In genomic region chr5:36135874-36136542, GRCm38 (mm10) we compare ENCODE assay signal across 11 mouse cellular contexts.
A peak's percentile ranks its signal among the peaks of the same experiment; 100 is the strongest.
DNase-seq lines count a peak whose midpoint lies in the region; ATAC-seq and TF ChIP-seq lines count a peak whose summit lies in the region.
"Had no signal": no experiment of that assay in that cellular context is flagged by ENCODE, and none has a peak within 500 bp of the region (broad histone marks: within the 10 kb centered on the region; RNA-seq: fewer than 3 reads in every experiment).

No protein-coding gene starts in this region.

- no peak overlapping the region for H3K27ac ChIP-seq in lung, embryonic 14.5 days (ENCODE audit: low read depth)
- no peak overlapping the region for H3K27ac ChIP-seq in midbrain, postnatal 0 days (ENCODE audit: low read depth, low read length)
- H3K27ac ChIP-seq: left cerebral cortex, adult 2 months; liver, embryonic 15.5 days had no signal

- H3K27me3 ChIP-seq in lung, embryonic 14.5 days (ENCODE audit: insufficient read depth, low read length), result no peaks in the 10 kb centered on the region
- H3K27me3 ChIP-seq in midbrain, postnatal 0 days (ENCODE audit: insufficient read depth, low read length), result no peaks in the 10 kb centered on the region
- H3K27me3 ChIP-seq: liver, embryonic 15.5 days had no signal

- no peaks in the 10 kb centered on the region for H3K9me3 ChIP-seq in lung, embryonic 14.5 days (ENCODE audit: low read depth, low read length)
- no peaks in the 10 kb centered on the region for H3K9me3 ChIP-seq in midbrain, postnatal 0 days (ENCODE audit: low read length)
- H3K9me3 ChIP-seq: liver, embryonic 15.5 days had no signal

- no peak overlapping the region for H3K9ac ChIP-seq in lung, embryonic 14.5 days
- H3K9ac ChIP-seq in midbrain, postnatal 0 days (replicated peaks; ENCODE audit: low read length, poor library complexity, severe bottlenecking), result no peak overlapping the region
- H3K9ac ChIP-seq: liver, embryonic 15.5 days had no signal

- H3K36me3 ChIP-seq in lung, embryonic 14.5 days (ENCODE audit: insufficient read depth), result no peaks in the 10 kb centered on the region
- no peaks in the 10 kb centered on the region for H3K36me3 ChIP-seq in midbrain, postnatal 0 days (ENCODE audit: insufficient read depth, low read length)
- H3K36me3 ChIP-seq: liver, embryonic 15.5 days had no signal

- WGBS in lung, embryonic 14.5 days, result 73% methylated on average over 3 of the region's 3 CpGs
- 90% methylated on average over 3 of the region's 3 CpGs for WGBS in midbrain, postnatal 0 days

- ATAC-seq in lung, embryonic 14.5 days (ENCODE audit: insufficient read depth), result no peak
- ATAC-seq in midbrain, postnatal 0 days (ENCODE audit: low FRiP score), result no peak
- no peak for ATAC-seq in activated CD4-positive, CD25-positive, alpha-beta regulatory T cell, adult 4 months

- DNase-seq in lung, embryonic 14.5 days, result no peak
- DNase-seq in lung, postnatal 36 days, result no peak
- DNase-seq in CD4-positive helper T cell, adult 2 months (ENCODE audit: low read depth, low spot score), result peak; percentile 12
- peak; percentile 29 for DNase-seq in ZHBTc4 (ENCODE audit: low read depth, low spot score)
- no peak for DNase-seq in midbrain, postnatal 0 days (ENCODE audit: low spot score)
- DNase-seq in c-Kit-positive CD71-positive TER-119-positive erythroid progenitor cells, embryonic 14.5 days (ENCODE audit: low spot score), result no peak
- DNase-seq: cerebellum, adult 9-11 months had no signal

- H3K4me3 ChIP-seq in lung, embryonic 14.5 days (ENCODE audit: low read depth, low read length), result no peak overlapping the region
- no peak overlapping the region for H3K4me3 ChIP-seq in midbrain, postnatal 0 days (ENCODE audit: low read depth, low read length)
- H3K4me3 ChIP-seq: left cerebral cortex, adult 2 months; liver, embryonic 15.5 days; myocyte had no signal

- TF ChIP-seq CTCF in lung, embryonic 14.5 days (IDR thresholded peaks at IDR 0.05; ENCODE audit: low read depth), result peak; percentile 28
- TF ChIP-seq CTCF in midbrain, postnatal 0 days (IDR thresholded peaks at IDR 0.05), result peak; percentile 39; the same call in 1 of the 2 replicates

- 0 out of 2 replicates have a peak, but pooled peaks cover under 1% of the 10 kb centered on the region for H3K4me1 ChIP-seq in lung, embryonic 14.5 days (ENCODE audit: insufficient read depth)
- 0 out of 2 replicates have a peak, but pooled peaks cover 4% of the 10 kb centered on the region for H3K4me1 ChIP-seq in midbrain, postnatal 0 days (ENCODE audit: insufficient read depth, low read length)
- H3K4me1 ChIP-seq: liver, embryonic 15.5 days had no signal

- H3K4me2 ChIP-seq in lung, embryonic 14.5 days, result no peak overlapping the region
- no peak overlapping the region for H3K4me2 ChIP-seq in midbrain, postnatal 0 days (ENCODE audit: low read depth, low read length, poor library complexity, severe bottlenecking)
- H3K4me2 ChIP-seq: liver, embryonic 15.5 days had no signal

Comparison
In these comparisons a context has a peak if more than half of its experiments do, and no peak if none do; other contexts are left out.
1. DNase-seq: peak in CD4-positive helper T cell, adult 2 months (single experiment) and ZHBTc4 (single experiment); none in lung, embryonic 14.5 days (single experiment), lung, postnatal 36 days (single experiment), midbrain, postnatal 0 days (single experiment) and c-Kit-positive CD71-positive TER-119-positive erythroid progenitor cells, embryonic 14.5 days (single experiment).